Mouse (Mus musculus): ENCODE data around the gene Stfa3.
"Not testable (repeated sequence)": the region's sequence is repeated elsewhere in the genome, so short reads cannot be mapped to it uniquely, and the experiment has no call there.

The Stfa3 gene

DNA sequence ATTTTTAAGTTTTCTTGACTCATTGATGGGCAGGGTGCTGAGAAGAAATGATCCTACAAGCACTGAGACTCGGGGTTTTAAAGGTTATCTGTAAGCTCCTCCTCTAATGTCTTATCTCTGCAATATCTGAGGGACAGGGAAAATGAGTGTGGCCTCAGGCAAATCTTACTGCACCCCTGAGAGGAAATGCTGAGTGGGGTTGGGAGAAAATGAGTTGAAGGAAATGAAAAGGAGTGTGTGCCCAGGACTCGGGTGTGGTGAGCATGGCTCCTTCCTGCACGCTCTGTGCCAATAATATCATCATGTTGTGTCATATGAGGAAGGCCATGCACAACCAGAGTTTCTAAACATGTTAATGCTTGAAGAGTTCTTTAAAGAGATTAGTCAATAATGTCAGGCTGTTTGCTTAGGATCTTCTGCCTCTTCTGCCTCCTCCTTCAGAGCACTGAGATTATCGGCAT, at the start of gene Stfa3:
Stfa3 (minus strand) TSS at position 51 of the 461 bp plus-strand sequence.
- DNase-seq, result no peak

DNA sequence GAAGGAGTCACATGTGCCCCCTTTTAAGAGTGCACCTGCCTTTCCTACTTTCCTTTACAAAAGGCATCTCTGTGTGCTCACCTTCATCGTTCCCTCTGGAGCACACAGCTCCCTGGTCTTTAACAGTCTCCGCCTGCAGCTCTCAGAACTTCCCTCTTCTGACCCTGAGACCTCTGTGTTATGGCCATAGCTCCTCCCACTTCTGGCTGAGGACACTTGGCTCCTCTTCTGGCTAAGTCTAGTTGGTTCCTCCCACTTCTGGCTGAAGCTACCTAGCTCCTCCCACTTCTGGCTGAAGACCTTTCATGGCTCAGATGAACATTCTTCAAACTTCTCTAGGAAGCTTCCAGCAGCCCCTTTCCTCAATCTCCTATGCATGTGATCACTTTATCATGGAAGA, 47.1 kb upstream of the Stfa3 start:
- no peak for DNase-seq

DNA sequence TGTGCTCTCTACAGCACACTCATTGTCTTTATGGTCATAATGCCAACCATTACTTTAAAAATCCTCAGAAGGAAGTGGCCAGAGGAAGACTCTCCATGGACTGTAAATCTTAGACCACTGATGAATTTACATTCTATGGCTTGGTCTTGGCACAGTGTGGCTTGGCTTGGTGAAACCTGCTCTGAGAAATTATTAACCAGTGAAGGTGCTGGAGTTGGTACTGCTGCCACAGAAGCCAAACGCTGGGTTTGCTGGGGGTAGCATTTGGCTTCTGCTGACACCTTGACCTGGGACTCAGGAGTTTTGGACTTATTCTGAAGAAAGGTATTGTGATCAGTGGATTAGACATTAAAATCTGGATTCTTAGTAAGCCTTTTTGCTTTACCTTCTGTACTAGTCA, 37.2 kb upstream of the Stfa3 start:
- no peak for DNase-seq

DNA sequence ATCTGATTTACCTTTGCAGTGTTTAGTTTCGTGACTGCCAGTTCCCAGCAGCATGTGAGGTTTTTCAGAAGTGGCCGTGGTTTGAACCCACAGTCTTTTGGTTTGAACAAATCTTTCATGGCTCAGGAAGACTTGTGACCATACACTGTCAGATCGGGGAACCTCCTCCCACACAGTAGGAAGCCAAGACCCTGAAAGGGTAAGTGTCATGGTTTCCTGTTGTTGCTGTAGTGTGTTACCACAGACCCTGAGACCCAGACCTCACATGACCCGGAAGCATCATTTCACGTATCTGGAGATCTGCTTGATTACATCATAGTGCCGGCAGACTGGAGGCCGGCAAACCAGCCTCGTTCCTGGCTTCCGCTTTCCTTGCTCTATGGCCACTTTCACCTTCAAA, 21.7 kb upstream of the Stfa3 start:
- no peak for DNase-seq

DNA sequence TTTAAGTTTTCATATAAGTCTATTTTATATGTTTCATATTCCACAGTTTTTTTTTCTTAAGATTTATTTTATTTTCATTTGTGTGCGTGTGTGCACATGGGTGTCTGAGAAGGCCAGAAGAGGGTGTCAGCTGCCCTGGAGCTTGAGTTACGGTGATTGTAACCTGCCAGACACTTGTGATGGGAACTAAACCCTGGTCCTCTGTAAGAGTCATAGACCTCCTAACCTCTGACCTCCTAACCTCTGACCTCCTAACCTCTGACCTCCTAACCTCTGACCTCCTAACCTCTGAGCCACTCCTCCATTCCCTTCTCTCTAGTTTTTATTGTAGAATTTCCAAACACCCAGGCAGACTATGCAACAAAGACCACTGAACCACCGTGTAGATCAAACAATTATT, 20.3 kb upstream of the Stfa3 start:
- no peak for DNase-seq

DNA sequence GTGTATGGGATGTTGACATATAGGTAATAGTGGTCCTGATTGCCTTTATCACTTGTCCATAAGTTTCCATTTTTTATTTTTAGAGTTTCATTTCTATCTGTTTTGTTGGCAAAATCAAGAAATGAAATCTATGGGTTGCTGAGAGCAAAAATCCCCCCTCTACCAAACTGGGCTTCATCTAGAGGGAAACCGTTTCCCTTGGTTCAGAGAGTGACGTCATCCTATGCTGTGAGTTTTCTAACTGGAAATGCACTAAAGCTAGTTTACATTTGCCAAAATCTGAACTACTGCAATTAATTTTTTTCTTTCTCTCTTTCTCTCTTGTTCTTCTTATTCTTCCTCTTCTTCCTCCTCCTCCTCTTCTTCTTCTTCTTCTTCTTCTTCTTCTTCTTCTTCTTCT, 19.7 kb upstream of the Stfa3 start:
- no peak for DNase-seq

DNA sequence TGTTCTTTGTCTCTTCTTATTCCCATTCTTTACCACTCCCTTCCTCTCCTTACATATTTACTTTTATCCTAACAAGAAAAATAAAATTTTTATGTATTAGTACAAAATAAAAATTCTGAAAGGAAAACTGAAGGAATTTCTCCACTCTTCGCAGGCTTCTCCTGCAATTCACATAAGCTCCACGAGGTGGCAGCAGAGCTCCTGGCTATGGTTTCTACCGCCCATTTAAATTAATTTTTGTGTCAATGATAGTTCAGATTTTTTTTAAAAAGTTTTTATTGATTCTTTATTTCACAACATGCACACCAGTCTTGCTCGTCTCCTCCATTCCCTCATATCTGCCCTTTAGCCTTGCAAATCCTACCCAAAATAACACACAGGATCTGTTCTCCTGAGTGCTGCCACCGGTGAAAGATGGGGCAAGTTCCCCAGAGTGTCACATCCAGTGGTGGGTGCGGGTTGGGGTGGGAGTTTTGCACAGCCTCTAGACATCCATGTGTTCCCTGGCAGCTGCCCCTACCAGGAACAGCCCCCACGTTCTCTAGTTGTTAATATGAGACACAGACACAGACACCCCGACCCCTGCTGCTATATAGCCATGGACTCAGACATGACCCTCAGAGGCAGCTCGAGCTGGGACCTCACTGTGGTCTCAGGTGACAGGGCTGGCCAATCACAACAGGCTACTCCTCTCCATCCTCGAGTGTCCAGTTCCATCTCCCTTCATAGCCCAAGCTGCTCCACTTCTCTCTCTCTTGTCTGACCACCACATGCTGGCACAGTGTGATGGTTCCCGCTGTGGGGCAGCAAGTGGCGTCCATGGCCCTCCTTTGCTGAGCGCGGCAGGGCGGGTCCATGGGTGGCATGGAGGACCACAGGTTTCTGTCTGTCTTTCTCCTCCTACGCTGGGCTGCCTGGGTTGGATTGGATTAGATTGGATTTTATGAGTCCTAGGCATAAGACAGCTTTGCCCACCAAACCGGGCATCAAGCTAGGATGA, 18.3 kb upstream of the Stfa3 start:
- DNase-seq, result peak; percentile 27 to 44

DNA sequence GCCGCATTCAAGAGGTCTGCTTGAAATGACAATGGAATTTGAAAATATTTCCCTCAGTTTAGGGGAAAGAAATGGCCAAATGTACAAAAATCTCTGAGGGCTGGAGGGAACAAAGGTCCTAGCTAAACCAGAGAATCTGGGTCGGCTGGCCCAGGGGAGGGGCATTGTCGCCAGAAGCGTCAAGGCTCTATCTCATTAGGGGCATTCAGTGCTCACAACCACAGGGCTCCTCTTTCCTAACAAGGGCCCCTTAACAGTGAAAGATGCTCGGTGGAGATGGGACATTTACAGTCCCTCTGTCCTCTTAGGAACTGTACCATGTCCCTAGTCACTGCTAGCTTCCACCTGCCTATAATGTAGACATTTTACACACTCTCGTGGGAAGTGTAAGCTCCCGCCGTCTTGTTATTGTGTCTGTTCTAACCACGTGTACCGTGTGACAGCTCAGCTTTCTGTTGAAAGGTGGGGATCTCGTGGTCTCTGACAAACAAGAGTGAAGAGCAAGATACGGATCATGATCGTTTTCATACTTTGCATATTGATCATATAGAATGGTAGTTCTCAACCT, 16.0 kb upstream of the Stfa3 start:
- DNase-seq, result no peak

DNA sequence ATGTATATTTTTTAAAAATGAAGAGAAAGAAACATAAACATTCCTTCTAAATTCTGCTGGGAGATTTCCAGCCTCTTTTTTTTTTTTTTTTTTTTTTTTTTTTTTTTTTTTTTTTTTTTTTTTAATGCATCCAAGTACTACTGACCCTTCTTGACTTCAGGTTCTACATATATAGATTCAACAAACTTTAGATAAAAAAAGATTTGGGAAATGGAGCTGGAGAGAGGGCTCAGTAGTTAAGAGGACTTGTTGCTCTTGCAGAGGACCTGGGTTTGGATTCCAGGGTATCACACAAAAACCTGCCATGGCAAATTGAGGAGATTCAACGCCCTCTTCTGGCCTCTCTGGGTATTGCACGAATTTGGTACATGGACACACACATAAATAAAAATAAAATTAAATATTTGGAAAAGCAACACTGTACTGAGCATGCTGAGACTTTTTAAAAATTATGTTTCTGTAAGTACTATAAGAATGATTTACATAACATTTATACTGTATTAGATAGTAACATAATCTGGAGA, 14.8 kb upstream of the Stfa3 start:
- peak in 1 of 2 experiments; percentile 5 for DNase-seq

DNA sequence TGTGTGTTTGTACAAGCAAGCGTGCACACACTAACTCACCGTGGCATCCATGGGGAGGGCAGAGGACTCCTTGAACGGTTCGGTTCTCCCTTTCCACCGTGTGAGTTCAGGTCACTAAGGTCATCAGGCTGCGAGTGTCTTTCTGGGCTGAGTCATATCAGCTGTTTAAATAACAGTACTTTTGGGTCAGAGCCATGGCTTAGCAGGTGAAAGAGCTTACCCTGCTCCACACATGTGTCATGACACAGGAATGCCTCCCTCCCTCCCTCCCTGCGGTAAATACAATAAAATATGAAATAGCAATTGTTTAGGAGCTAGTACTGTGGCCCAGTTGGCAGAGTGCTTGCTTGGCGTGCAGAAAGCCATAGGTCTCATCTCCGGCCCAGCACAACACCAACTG, 14.2 kb upstream of the Stfa3 start:
- DNase-seq, result no peak

DNA sequence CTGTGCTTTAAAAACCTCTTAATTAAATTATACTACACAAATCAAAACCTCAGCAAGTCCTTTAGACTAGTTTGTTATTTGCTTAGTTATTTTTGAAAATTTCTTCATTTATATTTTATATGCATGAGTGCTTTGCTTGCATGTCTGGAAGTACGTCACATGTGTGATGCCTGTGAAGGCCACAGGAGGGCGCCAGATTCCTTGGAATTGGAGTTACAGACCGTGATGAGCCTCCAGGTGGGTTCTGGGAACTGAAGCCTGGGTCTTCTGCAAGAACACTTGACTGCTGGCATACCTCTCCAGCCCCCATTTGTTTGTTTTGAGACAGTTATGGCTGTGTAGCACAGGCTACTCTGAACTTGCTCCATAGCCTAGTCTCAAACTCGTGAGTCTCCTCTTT, 13.7 kb upstream of the Stfa3 start:
- no peak for DNase-seq

DNA sequence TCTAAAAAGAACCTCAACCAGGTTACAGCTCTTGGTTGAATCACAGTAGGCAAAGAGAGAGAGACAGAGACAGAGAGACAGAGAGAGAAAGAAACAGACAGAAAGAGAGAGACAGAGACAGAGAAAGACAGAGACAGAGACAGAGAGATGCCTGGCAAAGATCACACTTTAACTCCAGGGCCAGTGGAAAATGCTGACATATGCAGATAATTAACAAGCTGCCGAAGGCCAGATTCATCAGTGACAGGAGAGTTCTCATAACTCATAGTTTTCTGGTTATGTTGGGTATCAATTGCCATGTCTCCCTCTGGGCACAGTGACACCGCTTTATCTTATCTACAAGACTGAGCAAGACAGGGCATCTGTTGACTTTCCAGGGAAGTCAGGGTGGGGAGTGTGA, 12.7 kb upstream of the Stfa3 start:
- no peak for DNase-seq

DNA sequence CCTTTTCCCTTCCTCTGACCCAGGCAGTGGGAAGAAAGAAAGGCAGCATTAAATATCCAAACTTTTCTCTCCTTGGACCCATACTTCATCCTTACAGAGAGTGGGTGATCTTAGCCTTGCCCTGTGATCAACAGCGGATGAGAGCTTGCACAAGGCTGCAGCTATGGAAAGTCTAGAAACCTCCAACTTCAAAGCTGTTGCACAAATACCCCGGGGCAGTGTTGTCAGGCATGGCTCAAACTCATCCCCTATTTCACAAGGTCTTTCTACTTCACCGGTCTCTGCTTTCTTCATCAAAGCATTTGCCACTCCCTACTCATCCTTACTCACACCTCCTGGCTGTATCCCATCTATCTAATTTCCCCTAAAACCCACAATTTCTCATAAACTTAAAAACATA, 10.2 kb upstream of the Stfa3 start:
- no peak for DNase-seq

DNA sequence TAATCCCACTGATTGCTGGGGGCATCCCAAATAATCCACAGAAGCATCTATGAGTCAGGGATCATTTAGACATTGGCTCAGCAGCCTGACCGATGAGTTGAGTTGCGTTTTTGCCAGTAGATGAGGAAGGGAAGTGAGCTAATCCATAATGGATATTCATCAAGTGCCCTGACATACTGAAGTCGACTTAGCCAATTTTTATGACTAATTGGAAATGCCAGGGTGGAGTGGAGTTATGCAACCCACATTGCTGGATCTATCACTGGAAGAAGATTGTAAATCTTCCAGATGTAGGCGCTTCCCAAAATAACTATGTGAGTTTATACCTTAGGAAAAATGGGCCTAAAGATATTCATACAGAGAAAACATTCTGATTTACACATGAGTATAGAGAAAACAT, 8.9 kb upstream of the Stfa3 start:
- no peak for DNase-seq

DNA sequence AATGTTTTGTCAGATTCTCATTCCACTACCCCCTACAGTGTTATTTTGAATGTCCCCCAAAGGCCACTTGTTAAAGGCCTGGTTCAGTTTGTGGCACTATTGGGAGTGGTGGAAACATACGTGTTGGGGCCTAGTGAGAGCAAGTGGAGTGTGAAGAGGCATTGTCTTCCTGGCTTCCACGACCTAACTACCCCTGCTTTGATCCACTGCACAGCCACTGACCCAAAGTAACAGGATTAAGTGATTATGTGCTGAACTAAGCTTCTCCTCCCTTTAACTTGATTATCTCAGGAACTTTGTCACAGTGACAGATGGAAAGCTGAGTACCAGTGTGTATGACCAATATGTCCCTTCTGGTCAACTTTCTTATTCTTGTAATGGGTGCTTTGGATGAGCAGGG, 5.2 kb upstream of the Stfa3 start:
- no peak for DNase-seq

DNA sequence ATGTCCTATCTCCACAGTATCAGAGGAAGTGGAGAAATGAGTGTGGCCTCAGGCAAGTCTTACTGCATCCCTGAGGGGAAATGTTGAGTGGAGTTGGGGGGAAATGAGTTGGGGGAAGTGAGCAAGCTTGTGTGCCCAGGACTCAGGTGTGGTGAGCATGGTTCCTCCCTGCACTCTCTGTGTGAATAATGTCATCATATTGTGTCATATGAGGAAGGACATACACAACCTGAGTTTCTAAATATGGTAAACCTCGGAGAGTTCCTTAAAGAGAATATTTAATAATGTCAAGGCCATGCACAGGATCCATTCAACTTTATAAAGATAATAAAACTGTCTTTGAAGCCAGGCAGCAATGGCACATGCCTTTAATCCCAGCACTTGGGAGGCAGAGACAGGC, 34.2 kb downstream of the Stfa3 start:
- DNase-seq, result not testable (repeated sequence)

DNA sequence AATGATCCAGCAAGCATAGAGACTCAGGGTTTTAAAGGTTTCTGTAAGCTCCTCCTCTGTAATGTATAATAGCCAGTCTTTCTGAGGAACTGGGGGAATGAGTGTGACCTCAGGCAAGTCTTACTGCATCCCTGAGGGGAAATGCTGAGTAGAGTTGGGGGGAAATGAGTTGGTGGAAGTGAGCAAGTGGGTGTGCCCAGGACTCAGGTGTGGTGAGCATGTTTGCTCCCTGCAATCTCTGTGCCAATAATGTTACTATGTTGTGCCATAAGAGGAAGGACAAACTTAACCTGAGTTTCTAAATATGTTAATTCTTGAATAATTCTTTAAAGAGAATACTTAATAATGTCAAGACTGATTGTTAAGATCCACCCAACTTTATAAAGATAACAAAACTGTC, 46.8 kb downstream of the Stfa3 start, which contains the start of gene Stfa2:
Stfa2 (minus strand) TSS at position 101 of the 400 bp plus-strand sequence.
- DNase-seq, result no peak
